Mouse (Mus musculus): ENCODE measurements around the gene Olfr47. TPM values are rescaled to one million over a fixed set of nuclear protein-coding genes. Genes with fewer than 3 reads are reported as not detected.

Olfr47 gene
- polyA plus RNA-seq, 1 experiment from 2014 or later = not detected

Other genes starting within 250 kb of the Olfr47 start
- gene Olfr441, start 125.2 kb upstream of the Olfr47 start, polyA plus RNA-seq (2015; fragmentation: Nextera tagmentation; extraction: Ambion mirVana) = not detected in 2 replicates
- gene Olfr237-ps1, start 85.0 kb upstream of the Olfr47 start, polyA plus RNA-seq (2015; fragmentation: Nextera tagmentation; extraction: Ambion mirVana) = not detected in 2 replicates
- gene Olfr437, start 68.2 kb upstream of the Olfr47 start, polyA plus RNA-seq (2015; fragmentation: Nextera tagmentation; extraction: Ambion mirVana) = not detected in 2 replicates
- not detected in 2 replicates for gene Olfr13, start 59.4 kb upstream of the Olfr47 start, polyA plus RNA-seq (2015; fragmentation: Nextera tagmentation; extraction: Ambion mirVana)
- gene Olfr435, start 34.4 kb upstream of the Olfr47 start, polyA plus RNA-seq (2015; fragmentation: Nextera tagmentation; extraction: Ambion mirVana) = not detected in 2 replicates
- not detected in 2 replicates for gene Olfr434, start 18.5 kb upstream of the Olfr47 start, polyA plus RNA-seq (2015; fragmentation: Nextera tagmentation; extraction: Ambion mirVana)
- gene Arhgef5, start 34.1 kb downstream of the Olfr47 start, polyA plus RNA-seq (2015; fragmentation: Nextera tagmentation; extraction: Ambion mirVana) = 2.0 and 3.2 TPM in 2 replicates
- gene Nobox, start 78.0 kb downstream of the Olfr47 start, polyA plus RNA-seq (2015; fragmentation: Nextera tagmentation; extraction: Ambion mirVana) = not detected in 2 replicates

All from hindbrain, embryonic 16.5 days (tissue).